Mouse (Mus musculus): Measurements from ENCODE around the gene Rcor1.

DNA sequence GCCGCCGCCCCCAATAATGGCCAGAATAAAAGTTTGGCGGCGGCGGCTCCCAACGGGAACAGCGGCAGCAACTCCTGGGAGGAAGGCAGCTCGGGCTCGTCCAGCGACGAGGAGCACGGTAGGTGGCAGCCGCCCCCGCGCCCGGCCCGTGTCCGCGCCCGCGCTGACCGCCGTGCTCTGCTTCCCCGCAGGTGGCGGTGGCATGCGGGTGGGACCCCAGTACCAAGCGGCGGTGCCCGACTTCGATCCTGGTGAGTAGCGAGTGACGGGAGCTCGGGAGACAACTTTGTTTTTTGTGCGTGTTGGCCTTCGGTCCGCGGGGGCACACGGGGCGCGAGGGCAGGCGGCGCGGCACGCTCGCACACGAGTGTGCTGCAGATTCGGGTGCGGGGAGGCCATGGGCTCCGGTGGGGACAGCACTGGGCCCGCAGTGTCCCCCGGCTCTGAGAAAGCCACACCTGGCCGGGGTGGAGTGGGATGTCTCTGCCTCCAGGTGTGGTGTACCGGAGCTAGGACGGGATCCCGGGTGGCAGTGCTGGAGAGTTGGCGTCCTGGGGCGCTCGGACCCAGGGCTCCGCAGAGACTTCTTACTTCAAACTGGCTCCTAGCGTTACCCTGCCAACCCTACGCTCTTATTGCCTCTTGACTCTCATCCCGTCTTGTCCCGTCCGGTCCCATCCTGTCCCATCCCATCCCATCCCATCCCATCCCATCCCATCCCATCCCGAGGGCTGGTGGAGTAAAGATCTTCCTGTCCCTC, 800 bp downstream of the Rcor1 start:
- TF ChIP-seq CTCF (conservative IDR thresholded peaks at IDR 0.05 in 1 of 2, IDR thresholded peaks at IDR 0.05 in 1 of 2; ENCODE audit: low read depth in 2 of 2, low read length in 2 of 2) (no peak), USF1 (IDR thresholded peaks at IDR 0.05; ENCODE audit: low read depth, low read length) (no peak), TBP (conservative IDR thresholded peaks at IDR 0.05; ENCODE audit: low read depth, low read length) (no peak), E2F4 (IDR thresholded peaks at IDR 0.05; ENCODE audit: insufficient replicate concordance, low read depth, low read length) (no peak), RCOR1 (conservative IDR thresholded peaks at IDR 0.05; ENCODE audit: low read depth, low read length) (no peak), ELF1 (IDR thresholded peaks at IDR 0.05; ENCODE audit: low read depth, low read length) (no peak), RAD21 (IDR thresholded peaks at IDR 0.05; ENCODE audit: low read depth, low read length) (no peak), JUN (IDR thresholded peaks at IDR 0.05; ENCODE audit: insufficient read depth, low read depth, low read length) (no peak), MAX (IDR thresholded peaks at IDR 0.05; ENCODE audit: low read length) (0 out of 2 replicates have a peak, but pooled peaks have one; percentile 13), PAX5 (IDR thresholded peaks at IDR 0.05; ENCODE audit: low read length) (no peak), MAFK (IDR thresholded peaks at IDR 0.05; ENCODE audit: insufficient replicate concordance, low read length) (no peak)

Measured in CH12.LX (cell line).